Mouse (Mus musculus) limb, embryonic 13.5 days (tissue): ENCODE data around the gene Ttc23. TPM values are rescaled to one million over a fixed set of nuclear protein-coding genes. Genes with fewer than 3 reads are reported as not detected.

ENCODE experiments used
- ATAC-seq: fragments of 200-750 bp; cut with Nextera tagmentation; 2 replicates; pipeline ENCODE4 v1.8.0; 2017; ENCODE audit warnings: low read depth, moderate number of reproducible peaks, moderate TSS enrichment; ENCODE audit not compliant: low FRiP score
- H3K27ac ChIP-seq: fragments of 300-500 bp; sonication (generic); 2 replicates; pipeline ENCODE4 v1.5.1; 2015; ENCODE audit warnings: inconsistent platforms, mild to moderate bottlenecking, moderate library complexity
- H3K27me3 ChIP-seq: fragments of 300-500 bp; sonication (generic); 2 replicates; pipeline ENCODE4 v1.6.1; 2015; ENCODE audit warnings: mild to moderate bottlenecking, inconsistent platforms
- H3K36me3 ChIP-seq: fragments of 300-500 bp; sonication (generic); 2 replicates; pipeline ENCODE4 v1.6.1; 2015; ENCODE audit warnings: inconsistent platforms, mild to moderate bottlenecking, moderate library complexity
- H3K4me1 ChIP-seq: fragments of 300-500 bp; sonication (generic); 2 replicates; pipeline ENCODE4 v1.6.1; 2015; ENCODE audit warnings: inconsistent platforms
- H3K4me2 ChIP-seq: fragments of 300-500 bp; sonication (generic); replicated peaks from 2 replicates; pipeline ENCODE4 v1.6.1; 2015; ENCODE audit warnings: inconsistent platforms, mild to moderate bottlenecking, moderate library complexity
- H3K4me3 ChIP-seq: fragments of 300-500 bp; sonication (generic); 2 replicates; pipeline ENCODE4 v1.5.1; 2015; ENCODE audit warnings: moderate library complexity, mild to moderate bottlenecking, inconsistent platforms
- H3K9ac ChIP-seq: fragments of 300-500 bp; sonication (generic); 2 replicates; pipeline ENCODE4 v1.6.1; 2015; ENCODE audit warnings: mild to moderate bottlenecking, inconsistent platforms
- H3K9me3 ChIP-seq: fragments of 300-500 bp; sonication (generic); 2 replicates; pipeline ENCODE4 v1.6.1; 2016; ENCODE audit warnings: inconsistent platforms
- WGBS: fragments of 180-500 bp; shearing (Covaris S2); methylation state at CpG from one replicate; pipeline ENCODE4 v1.1.7; 2015; 5-methylcytosine and 5-hydroxymethylcytosine counted together
- polyA plus RNA-seq: library from polyadenylated mRNA; unstranded; fragments of >200 nt; fragmentation: Nextera tagmentation; extraction: Ambion mirVana; gene quantifications from 2 replicates; pipeline ENCODE4 v1.2.1, GENCODE M21; 2015

The Ttc23 gene
- polyA plus RNA-seq, 1 experiment from 2014 or later, result 58.1 TPM

GRCm38 (mm10) chr7:67622151-67622550, 25.1 kb upstream of the Ttc23 start:
- H3K4me1 ChIP-seq, result peaks cover 29% of the 10 kb centered on the region
- H3K4me2 ChIP-seq, result no peak overlapping the region
- no peak for ATAC-seq
- 48% methylated on average over 3 of the region's 3 CpGs for WGBS
- peaks cover 8% of the 10 kb centered on the region for H3K36me3 ChIP-seq
- H3K9ac ChIP-seq, result no peak overlapping the region
- H3K27ac ChIP-seq, result no peak overlapping the region
- H3K9me3 ChIP-seq, result no peaks in the 10 kb centered on the region
- H3K27me3 ChIP-seq, result no peaks in the 10 kb centered on the region
- H3K4me3 ChIP-seq, result no peak overlapping the region

DNA sequence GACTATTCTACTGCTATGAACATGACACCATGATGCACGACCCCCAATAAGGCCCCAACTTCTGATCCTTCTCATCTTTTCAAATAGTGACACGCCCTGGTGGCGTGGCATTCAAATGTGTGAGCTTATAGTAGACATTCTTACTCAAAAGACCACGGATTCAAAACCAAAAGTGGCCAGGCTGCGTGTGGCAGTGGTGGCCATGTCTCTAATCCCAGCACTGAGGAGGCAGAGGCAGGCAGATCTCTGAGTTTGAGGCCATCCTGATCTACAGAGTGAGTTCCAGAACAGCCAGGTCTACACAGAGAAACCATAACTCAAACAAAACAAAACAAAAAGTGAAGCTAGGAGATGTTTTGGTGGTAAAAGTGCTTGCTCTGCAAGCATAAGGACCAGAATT, 20.5 kb upstream of the Ttc23 start:
- no peak overlapping the region for H3K9ac ChIP-seq
- 88% methylated on average over 5 of the region's 5 CpGs for WGBS

DNA sequence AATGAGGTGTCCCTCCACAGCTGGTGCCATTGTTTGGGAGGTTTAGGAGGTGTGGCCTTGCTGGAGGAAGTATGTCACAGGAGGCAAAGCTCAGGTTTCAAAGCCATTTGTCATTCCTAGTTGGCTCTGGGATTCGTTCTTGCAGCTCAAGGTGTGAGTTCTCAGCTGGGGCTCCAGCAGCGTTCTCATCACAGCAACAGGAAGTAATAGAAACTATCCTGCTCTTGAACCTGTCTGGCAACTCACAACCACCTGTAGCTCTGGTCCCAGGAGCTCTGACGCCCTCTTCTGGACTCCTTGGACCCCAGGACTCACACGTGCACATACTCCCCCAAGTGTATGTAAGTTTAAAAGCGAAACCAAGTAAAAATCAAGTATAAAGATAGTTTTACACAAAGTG, 17.5 kb upstream of the Ttc23 start:
- no peaks in the 10 kb centered on the region for H3K27me3 ChIP-seq
- no peak overlapping the region for H3K27ac ChIP-seq
- no peak overlapping the region for H3K4me2 ChIP-seq
- no peaks in the 10 kb centered on the region for H3K9me3 ChIP-seq
- H3K4me3 ChIP-seq, result no peak overlapping the region
- 41% methylated on average over 5 of the region's 5 CpGs for WGBS
- peaks cover 24% of the 10 kb centered on the region for H3K36me3 ChIP-seq
- ATAC-seq, result no peak
- peaks cover 10% of the 10 kb centered on the region; the same call in 1 of the 2 replicates for H3K4me1 ChIP-seq
- H3K9ac ChIP-seq, result no peak overlapping the region

More for the DNA sequence above, 20.5 kb upstream of the Ttc23 start:
- no peak for ATAC-seq
- H3K27ac ChIP-seq, result no peak overlapping the region
- H3K4me3 ChIP-seq, result no peak overlapping the region
- no peak overlapping the region for H3K4me2 ChIP-seq
- no peaks in the 10 kb centered on the region for H3K9me3 ChIP-seq
- peaks cover 14% of the 10 kb centered on the region for H3K36me3 ChIP-seq
- H3K4me1 ChIP-seq, result peaks cover 17% of the 10 kb centered on the region
- no peaks in the 10 kb centered on the region for H3K27me3 ChIP-seq

DNA sequence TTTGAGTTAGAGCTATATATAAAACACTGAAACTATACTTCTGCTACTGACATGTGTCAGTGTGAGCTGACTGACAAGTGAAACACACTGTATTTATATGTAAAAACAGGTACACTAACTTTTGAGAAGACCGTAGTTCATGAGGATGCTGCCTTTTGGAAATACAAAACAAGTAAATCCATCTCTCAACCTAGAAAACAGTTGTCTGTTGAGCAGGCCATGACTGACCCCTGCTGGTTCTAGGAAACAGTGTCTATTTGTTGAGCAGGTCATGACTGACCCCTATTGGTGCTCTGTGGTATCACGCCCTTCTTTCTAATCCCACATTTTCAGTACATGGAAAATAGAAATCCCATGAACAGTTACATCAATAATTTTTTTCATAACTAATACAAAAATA, 16.4 kb upstream of the Ttc23 start:
- H3K9ac ChIP-seq, result no peak overlapping the region
- 14% methylated on average over 2 of the region's 2 CpGs for WGBS
- H3K9me3 ChIP-seq, result no peaks in the 10 kb centered on the region
- peaks cover 26% of the 10 kb centered on the region for H3K36me3 ChIP-seq
- ATAC-seq, result no peak; the same call in 1 of the 2 replicates
- H3K27ac ChIP-seq, result no peak overlapping the region
- peaks cover 10% of the 10 kb centered on the region; the same call in 1 of the 2 replicates for H3K4me1 ChIP-seq
- H3K27me3 ChIP-seq, result no peaks in the 10 kb centered on the region
- H3K4me3 ChIP-seq, result no peak overlapping the region
- no peak overlapping the region for H3K4me2 ChIP-seq

DNA sequence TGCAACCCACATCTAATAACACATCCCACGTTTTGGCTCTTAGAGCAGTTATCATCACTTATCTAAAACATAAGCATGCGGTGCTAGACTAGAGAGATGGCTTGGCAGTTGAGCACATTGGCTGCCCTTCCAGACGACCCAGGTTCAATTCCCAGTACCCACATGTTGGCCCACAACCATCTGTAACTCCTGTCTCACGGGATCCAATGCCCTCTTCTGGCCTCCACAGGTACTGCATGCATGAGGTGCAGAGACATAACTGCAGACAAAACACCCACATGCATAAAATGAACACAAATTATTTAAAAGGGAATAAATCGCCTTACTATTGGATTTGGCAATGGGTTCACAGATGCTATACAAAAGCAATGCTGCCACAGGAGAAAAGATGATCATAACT, 14.8 kb upstream of the Ttc23 start:
- Histone ChIP-seq H3K9me3 (no peaks in the 10 kb centered on the region), H3K27me3 (no peaks in the 10 kb centered on the region), H3K4me3 (no peak overlapping the region), H3K4me1 (peaks cover 10% of the 10 kb centered on the region; the same call in 1 of the 2 replicates), H3K36me3 (peaks cover 20% of the 10 kb centered on the region), H3K4me2 (no peak overlapping the region), H3K9ac (no peak overlapping the region), H3K27ac (no peak overlapping the region)
- no peak for ATAC-seq
- 86% methylated on average over 5 of the region's 5 CpGs for WGBS

GRCm38 (mm10) chr7:67634210-67634609, 13.0 kb upstream of the Ttc23 start:
- H3K36me3 ChIP-seq, result peaks cover 19% of the 10 kb centered on the region
- H3K27ac ChIP-seq, result no peak overlapping the region
- WGBS, result 97% methylated on average over 3 of the region's 3 CpGs
- H3K4me2 ChIP-seq, result no peak overlapping the region
- no peak overlapping the region for H3K9ac ChIP-seq
- H3K4me1 ChIP-seq, result peaks cover 10% of the 10 kb centered on the region; the same call in 1 of the 2 replicates
- H3K4me3 ChIP-seq, result no peak overlapping the region
- H3K27me3 ChIP-seq, result no peaks in the 10 kb centered on the region
- ATAC-seq, result no peak
- no peaks in the 10 kb centered on the region for H3K9me3 ChIP-seq

GRCm38 (mm10) chr7:67636161-67636560, 11.0 kb upstream of the Ttc23 start:
- Histone ChIP-seq H3K4me3 (no peak overlapping the region), H3K4me2 (no peak overlapping the region), H3K9me3 (no peaks in the 10 kb centered on the region), H3K9ac (no peak overlapping the region), H3K27ac (no peak overlapping the region), H3K4me1 (no peaks in the 10 kb centered on the region), H3K27me3 (no peaks in the 10 kb centered on the region), H3K36me3 (peaks cover 24% of the 10 kb centered on the region)
- WGBS, result 53% methylated on average over 2 of the region's 2 CpGs
- no peak for ATAC-seq

DNA sequence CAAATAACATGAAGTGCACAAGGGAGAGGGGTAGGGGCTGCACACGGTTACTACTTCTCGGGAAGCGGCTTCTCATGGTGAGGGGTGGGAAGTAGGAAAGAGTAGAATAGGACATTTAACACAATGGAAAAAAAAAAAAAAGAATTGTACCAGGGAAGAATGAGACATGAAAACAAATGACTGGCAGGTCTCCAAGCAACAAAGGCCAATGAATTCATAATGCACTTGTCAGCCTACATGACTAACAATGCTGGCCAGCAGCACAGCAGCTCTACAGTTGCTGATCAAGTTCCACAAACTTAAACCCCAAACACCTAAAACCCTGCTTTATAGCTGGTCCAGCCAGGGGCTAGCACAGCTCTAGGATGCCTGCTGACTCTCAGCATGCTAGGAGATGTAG, 8.2 kb upstream of the Ttc23 start:
- Histone ChIP-seq H3K4me1 (peaks cover 1% of the 10 kb centered on the region), H3K27me3 (no peaks in the 10 kb centered on the region), H3K36me3 (peaks cover 21% of the 10 kb centered on the region), H3K4me2 (no peak overlapping the region), H3K9me3 (no peaks in the 10 kb centered on the region), H3K4me3 (no peak overlapping the region), H3K9ac (no peak overlapping the region), H3K27ac (no peak overlapping the region)
- no peak for ATAC-seq
- WGBS, result 95% methylated on average over 3 of the region's 3 CpGs

GRCm38 (mm10) chr7:67642955-67643354, 4.3 kb upstream of the Ttc23 start:
- H3K9ac ChIP-seq, result no peak overlapping the region
- 91% methylated on average over 9 of the region's 9 CpGs for WGBS
- no peaks in the 10 kb centered on the region for H3K27me3 ChIP-seq
- no peaks in the 10 kb centered on the region for H3K9me3 ChIP-seq
- H3K4me3 ChIP-seq, result no peak overlapping the region
- H3K4me1 ChIP-seq, result peaks cover 16% of the 10 kb centered on the region
- no peak overlapping the region for H3K27ac ChIP-seq
- no peak for ATAC-seq
- H3K4me2 ChIP-seq, result no peak overlapping the region
- H3K36me3 ChIP-seq, result peaks cover 8% of the 10 kb centered on the region; the same call in 1 of the 2 replicates

DNA sequence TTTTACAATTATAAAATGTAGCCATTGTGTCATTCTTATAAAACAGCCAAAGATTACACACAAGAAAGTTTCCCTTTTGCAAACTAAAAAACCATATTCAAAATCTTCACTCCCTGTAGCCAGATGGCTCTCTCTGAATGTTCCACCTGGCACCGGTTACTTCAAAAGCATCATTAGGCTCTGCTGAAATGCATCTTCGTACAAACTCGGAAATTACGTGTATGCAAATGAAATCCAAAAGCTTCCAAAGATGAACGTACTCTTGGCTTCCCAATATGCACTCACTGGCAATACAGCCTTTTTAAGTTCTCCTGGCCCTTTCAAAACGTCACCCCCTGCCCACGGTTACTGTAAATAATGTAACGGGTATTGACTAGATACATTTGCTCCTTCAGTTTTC, 2.9 kb upstream of the Ttc23 start:
- Histone ChIP-seq H3K4me2 (peak overlapping the region; percentile 68), H3K27ac (no peak overlapping the region), H3K9ac (peak overlapping the region; percentile 81), H3K9me3 (no peaks in the 10 kb centered on the region), H3K4me3 (peak overlapping the region; percentile 62), H3K36me3 (peaks cover 8% of the 10 kb centered on the region; the same call in 1 of the 2 replicates), H3K27me3 (no peaks in the 10 kb centered on the region), H3K4me1 (peaks cover 27% of the 10 kb centered on the region)
- no peak for ATAC-seq
- 36% methylated on average over 8 of the region's 8 CpGs for WGBS

DNA sequence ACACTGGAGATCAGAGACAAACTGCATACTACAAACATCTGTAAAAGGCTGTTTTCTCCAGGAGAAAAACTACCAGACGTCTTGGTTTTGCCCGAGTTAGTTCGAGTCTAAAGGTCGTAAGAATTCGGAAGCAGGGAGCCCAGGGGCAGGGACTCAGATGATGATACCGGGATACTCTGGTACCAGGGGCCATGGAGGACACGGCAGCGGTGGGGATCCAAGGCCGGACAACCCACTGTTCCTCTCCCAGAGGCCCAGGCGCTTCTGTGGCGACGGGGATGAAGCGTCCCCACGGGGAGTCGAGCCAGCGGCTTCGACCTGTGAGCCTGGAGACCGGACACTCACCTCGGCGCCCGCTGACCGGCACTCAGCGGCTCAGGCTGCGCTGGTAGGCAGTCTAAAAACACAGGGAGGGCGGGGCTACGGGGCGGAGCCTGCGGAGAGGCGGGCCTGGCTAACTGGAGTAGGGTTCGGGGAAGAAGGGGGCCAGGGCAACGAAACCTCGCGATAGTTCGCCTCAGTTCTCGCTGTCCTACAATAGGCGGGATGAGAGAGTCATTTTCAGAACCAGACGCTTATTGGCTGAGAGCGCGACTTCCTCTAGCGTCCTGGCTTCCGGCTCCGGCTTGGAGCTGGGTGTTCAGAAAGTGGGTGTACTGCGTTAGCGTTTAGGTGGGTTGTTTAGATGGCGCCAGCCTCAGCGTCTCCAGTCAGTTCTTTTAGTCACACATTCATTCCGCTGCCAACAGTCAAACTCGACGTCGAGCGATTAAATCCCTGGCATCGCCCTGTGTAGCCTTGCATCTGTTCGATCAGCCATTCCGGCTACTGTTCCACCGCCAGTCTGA, 2.2 kb upstream of the Ttc23 start, which contains the start of gene Lrrc28:
TSS of gene Lrrc28 (minus strand) at position 436 of the 848 bp plus-strand sequence.
- Histone ChIP-seq H3K36me3 (peaks cover 8% of the 10 kb centered on the region; the same call in 1 of the 2 replicates), H3K9me3 (no peaks in the 10 kb centered on the region), H3K4me3 (peak within 1 kb of the TSS; percentile 62), H3K27ac (peak within 1 kb of the TSS; percentile 85), H3K9ac (peak within 1 kb of the TSS; percentile 81), H3K4me2 (peak within 1 kb of the TSS; percentile 89), H3K4me1 (peaks cover 34% of the 10 kb centered on the region), H3K27me3 (no peaks in the 10 kb centered on the region)
- ATAC-seq, result peak; percentile 98
- WGBS, result under 1% methylated on average over 55 of the region's 55 CpGs

DNA sequence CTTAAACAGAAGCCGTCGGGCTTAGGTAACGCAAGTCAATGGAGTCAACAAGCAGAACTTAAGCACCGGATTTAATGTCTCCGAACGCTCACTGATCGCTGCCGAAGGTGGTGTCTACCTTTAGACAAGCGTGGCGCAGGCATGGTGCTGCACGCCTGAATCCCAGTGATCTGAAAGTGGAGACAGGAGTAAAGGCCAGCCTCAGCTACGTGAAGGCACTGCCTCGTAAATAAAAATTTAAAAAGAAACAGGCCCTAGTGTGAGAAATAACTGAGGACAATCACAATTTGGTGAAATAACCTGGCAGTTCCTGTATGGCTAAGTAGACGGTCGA, 1.6 kb upstream of the Ttc23 start:
- under 1% methylated on average over 15 of the region's 15 CpGs for WGBS
- no peaks in the 10 kb centered on the region for H3K27me3 ChIP-seq
- no peaks in the 10 kb centered on the region for H3K9me3 ChIP-seq
- peak; percentile 9; the same call in 1 of the 2 replicates for ATAC-seq
- peaks cover 38% of the 10 kb centered on the region for H3K4me1 ChIP-seq
- H3K9ac ChIP-seq, result peak overlapping the region; percentile 80
- H3K27ac ChIP-seq, result peak overlapping the region; percentile 85
- peaks cover 4% of the 10 kb centered on the region; the same call in 1 of the 2 replicates for H3K36me3 ChIP-seq
- peak overlapping the region; percentile 62 for H3K4me3 ChIP-seq
- peak overlapping the region; percentile 89 for H3K4me2 ChIP-seq
